Mouse (Mus musculus): ENCODE measurements at regions not wholly inside any gene's neighbourhood (a gene's known extent, or its start where the extent isn't known, plus 50 kb on each side); places are given as distances from the start of the nearest gene placed in this dataset.

- intact Hi-C loops (cut with DNase I) = no loop called here
- no peak for DNase-seq (ENCODE audit: low spot score in 2 of 2)
Observed at GRCm38 (mm10) chr9:43673171-43673680, 70.6 kb upstream of the Nectin1 start.

- no peak for DNase-seq (ENCODE audit: low spot score in 2 of 2)
- intact Hi-C loops (cut with DNase I) = no loop called here
Observed at GRCm38 (mm10) chr9:43674321-43674720, 69.5 kb upstream of the Nectin1 start.

GRCm38 (mm10) chr9:43676011-43676410 is 67.8 kb upstream of the Nectin1 start:
- intact Hi-C loops (cut with DNase I) = no loop called here
- no peak for DNase-seq (ENCODE audit: low spot score in 2 of 2)

GRCm38 (mm10) chr9:43679331-43679730 is 64.5 kb upstream of the Nectin1 start:
- peak in 1 of 2 experiments; percentile 28 for DNase-seq (ENCODE audit: low spot score in 2 of 2)

GRCm38 (mm10) chr9:43681317-43681716 is 62.5 kb upstream of the Nectin1 start:
- peak in 1 of 2 experiments; percentile 62 for DNase-seq (ENCODE audit: low spot score in 2 of 2)
- intact Hi-C loops (cut with DNase I) = no loop called here

More at GRCm38 (mm10) chr9:43679331-43679730, 64.5 kb upstream of the Nectin1 start:
- intact Hi-C loops (cut with DNase I) = no loop called here

GRCm38 (mm10) chr9:43682102-43682501 is 61.7 kb upstream of the Nectin1 start:
- no peak for DNase-seq (ENCODE audit: low spot score in 2 of 2)
- intact Hi-C loops (cut with DNase I) = no loop called here

- intact Hi-C loops (cut with DNase I) = no loop called here
Observed at GRCm38 (mm10) chr9:43684596-43684995, 59.2 kb upstream of the Nectin1 start.

GRCm38 (mm10) chr9:43692015-43692414 is 51.8 kb upstream of the Nectin1 start:
- no peak for DNase-seq (ENCODE audit: low spot score in 2 of 2)
- intact Hi-C loops (cut with DNase I) = no loop called here

More at GRCm38 (mm10) chr9:43684596-43684995, 59.2 kb upstream of the Nectin1 start:
- no peak for DNase-seq (ENCODE audit: low spot score in 2 of 2)

- DNase-seq (ENCODE audit: low spot score in 2 of 2) = peak; percentile 75 to 80
- intact Hi-C loops (cut with DNase I) = no loop called here
Observed at GRCm38 (mm10) chr9:43692538-43692937, 51.2 kb upstream of the Nectin1 start.
